Mouse (Mus musculus): Measurements from ENCODE around the gene Cacna1b.
A peak's percentile ranks its signal among the peaks of the same experiment; 100 is the strongest.

Gene Cacna1b

GRCm38 (mm10) chr2:24719645-24720379 lies 43.1 kb downstream of the Cacna1b start:
- DNase-seq (ENCODE audit: low read depth in 1 of 2, low spot score in 2 of 2): no peak

GRCm38 (mm10) chr2:24718906-24719305 lies 44.0 kb downstream of the Cacna1b start:
- no peak for DNase-seq (ENCODE audit: low read depth in 1 of 2, low spot score in 2 of 2)

- no peak for DNase-seq (ENCODE audit: low read depth in 1 of 2, low spot score in 2 of 2)
These were observed 45.0 kb downstream of the Cacna1b start for GRCm38 (mm10) chr2:24717963-24718362.

- no peak for DNase-seq (ENCODE audit: low read depth in 1 of 2, low spot score in 2 of 2)
These were observed 45.5 kb downstream of the Cacna1b start for GRCm38 (mm10) chr2:24717461-24717860.

GRCm38 (mm10) chr2:24705929-24706328 lies 57.0 kb downstream of the Cacna1b start:
- no peak for DNase-seq (ENCODE audit: low read depth in 1 of 2, low spot score in 2 of 2)

- no peak for DNase-seq (ENCODE audit: low read depth in 1 of 2, low spot score in 2 of 2)
These were observed 60.6 kb downstream of the Cacna1b start for GRCm38 (mm10) chr2:24702208-24702957.

- no peak for DNase-seq (ENCODE audit: low read depth in 1 of 2, low spot score in 2 of 2)
These were observed 65.5 kb downstream of the Cacna1b start for GRCm38 (mm10) chr2:24697281-24697980.

- DNase-seq (ENCODE audit: low read depth in 1 of 2, low spot score in 2 of 2): no peak
These were observed 70.6 kb downstream of the Cacna1b start for GRCm38 (mm10) chr2:24692371-24692770.

GRCm38 (mm10) chr2:24690356-24690755 lies 72.6 kb downstream of the Cacna1b start:
- no peak for DNase-seq (ENCODE audit: low read depth in 1 of 2, low spot score in 2 of 2)

- no peak for DNase-seq (ENCODE audit: low read depth in 1 of 2, low spot score in 2 of 2)
These were observed 77.6 kb downstream of the Cacna1b start for GRCm38 (mm10) chr2:24685347-24685746.

- DNase-seq (ENCODE audit: low read depth in 1 of 2, low spot score in 2 of 2): no peak
These were observed 78.2 kb downstream of the Cacna1b start for GRCm38 (mm10) chr2:24684796-24685195.

GRCm38 (mm10) chr2:24683266-24683665 lies 79.7 kb downstream of the Cacna1b start:
- DNase-seq (ENCODE audit: low read depth in 1 of 2, low spot score in 2 of 2): no peak

- no peak for DNase-seq (ENCODE audit: low read depth in 1 of 2, low spot score in 2 of 2)
These were observed 82.2 kb downstream of the Cacna1b start for GRCm38 (mm10) chr2:24680731-24681130.

GRCm38 (mm10) chr2:24680176-24680575 lies 82.8 kb downstream of the Cacna1b start:
- DNase-seq (ENCODE audit: low read depth in 1 of 2, low spot score in 2 of 2): no peak

GRCm38 (mm10) chr2:24679012-24679651 lies 83.8 kb downstream of the Cacna1b start:
- peak in 1 of 2 experiments; percentile 15 for DNase-seq (ENCODE audit: low read depth in 1 of 2, low spot score in 2 of 2)

- no peak for DNase-seq (ENCODE audit: low read depth in 1 of 2, low spot score in 2 of 2)
These were observed 84.4 kb downstream of the Cacna1b start for GRCm38 (mm10) chr2:24678538-24678937.

GRCm38 (mm10) chr2:24678110-24678509 lies 84.8 kb downstream of the Cacna1b start:
- DNase-seq (ENCODE audit: low read depth in 1 of 2, low spot score in 2 of 2): no peak

GRCm38 (mm10) chr2:24677629-24678028 lies 85.3 kb downstream of the Cacna1b start:
- DNase-seq (ENCODE audit: low read depth in 1 of 2, low spot score in 2 of 2): no peak

- DNase-seq (ENCODE audit: low read depth in 1 of 2, low spot score in 2 of 2): no peak
These were observed 88.4 kb downstream of the Cacna1b start for GRCm38 (mm10) chr2:24674432-24675006.

- DNase-seq (ENCODE audit: low read depth in 1 of 2, low spot score in 2 of 2): no peak
These were observed 94.4 kb downstream of the Cacna1b start for GRCm38 (mm10) chr2:24668598-24668997.

- DNase-seq (ENCODE audit: low read depth in 1 of 2, low spot score in 2 of 2): no peak
These were observed 98.2 kb downstream of the Cacna1b start for GRCm38 (mm10) chr2:24664678-24665257.
